9 mouse cellular contexts compared by ENCODE assay signal in the genomic region with DNA sequence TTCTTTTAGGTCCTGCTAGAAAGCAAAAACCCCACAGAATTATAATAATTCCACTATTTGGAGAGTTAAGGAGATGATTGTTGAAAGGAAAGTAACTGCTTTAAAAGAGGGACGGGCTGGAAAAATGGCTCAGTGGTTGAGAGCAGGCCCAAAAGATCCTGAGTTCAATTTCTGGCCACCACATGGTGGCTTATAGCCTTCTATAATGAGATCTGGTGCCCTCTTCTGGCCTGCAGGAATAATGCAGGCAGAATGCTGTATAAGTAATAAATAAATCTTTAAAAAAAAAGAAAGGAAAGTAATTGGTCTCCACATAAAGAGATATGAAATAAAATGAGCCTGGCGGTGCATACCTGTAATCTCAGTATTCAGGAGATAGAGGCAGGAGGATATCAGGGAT. TPM values are rescaled to one million over a fixed set of nuclear protein-coding genes. Genes with fewer than 3 reads are reported as not detected.
DNase-seq lines count a peak whose midpoint lies in the region; ATAC-seq and TF ChIP-seq lines count a peak whose summit lies in the region.
"Had no signal": no experiment of that assay in that cellular context is flagged by ENCODE, and none has a peak within 500 bp of the region (broad histone marks: within the 10 kb centered on the region; RNA-seq: fewer than 3 reads in every experiment).

No protein-coding gene starts in this region.

- no peaks in the 10 kb centered on the region for H3K27me3 ChIP-seq in limb, embryonic 14.5 days (ENCODE audit: control insufficient read depth, insufficient read depth, low read length)
- no peaks in the 10 kb centered on the region for H3K27me3 ChIP-seq in small intestine, adult 2 months (ENCODE audit: control insufficient read depth, insufficient read depth, low read length)

- no peak for ATAC-seq in limb, embryonic 14.5 days (ENCODE audit: low FRiP score, low read depth)
- ATAC-seq in erythroblast, adult 5-6 weeks (replicated peaks; ENCODE audit: low FRiP score, poor library complexity, severe bottlenecking), result no peak

- peak; percentile 49; the same call in 1 of the 2 replicates for TF ChIP-seq CTCF in brain, embryonic 14.5 days (IDR thresholded peaks at IDR 0.05; ENCODE audit: borderline replicate concordance, extremely low read depth, insufficient read depth, insufficient read length)
- peak; percentile 24; the same call in 1 of the 2 replicates for TF ChIP-seq CTCF in small intestine, adult 2 months (IDR thresholded peaks at IDR 0.05; ENCODE audit: extremely low read depth, insufficient read length, insufficient replicate concordance, low read depth, low read length)

- no peak overlapping the region for H3K9ac ChIP-seq in limb, embryonic 14.5 days (ENCODE audit: low read depth, low read length, severe bottlenecking)

- H3K36me3 ChIP-seq in limb, embryonic 14.5 days (ENCODE audit: control insufficient read depth, insufficient read depth, low read length), result 0 out of 2 replicates have a peak, but pooled peaks cover 3% of the 10 kb centered on the region
- no peaks in the 10 kb centered on the region for H3K36me3 ChIP-seq in small intestine, adult 2 months (ENCODE audit: control insufficient read depth, insufficient read depth, low read length)

- WGBS in limb, embryonic 14.5 days, result 25% methylated on average over 2 of the region's 2 CpGs
- 12% methylated on average over 2 of the region's 2 CpGs for WGBS in small intestine, adult 2 months

- no peak for TF ChIP-seq POLR2A in brain, embryonic 14.5 days (IDR thresholded peaks at IDR 0.05; ENCODE audit: borderline replicate concordance, extremely low read depth, insufficient read depth, insufficient read length, poor library complexity, severe bottlenecking)
- TF ChIP-seq POLR2A in limb, embryonic 14.5 days (IDR thresholded peaks at IDR 0.05; ENCODE audit: borderline replicate concordance, extremely low read depth, insufficient read depth, insufficient read length), result no peak
- no peak for TF ChIP-seq POLR2A in small intestine, adult 2 months (IDR thresholded peaks at IDR 0.05; ENCODE audit: low read depth, low read length)

- intact Hi-C loops in heart, postnatal 10 days (cut with DNase I), result loop anchor here (5.0 to 10.0 kb wide), 2 partner anchors 141 to 888 kb away; a partner anchor contains a TSS

- H3K27ac ChIP-seq in limb, embryonic 14.5 days (replicated peaks; ENCODE audit: low read depth, low read length), result no peak overlapping the region
- H3K27ac ChIP-seq in small intestine, adult 2 months (ENCODE audit: insufficient read depth, low read depth, low read length), result no peak overlapping the region

- 0 out of 2 replicates have a peak, but pooled peaks cover 3% of the 10 kb centered on the region for H3K4me1 ChIP-seq in limb, embryonic 14.5 days (ENCODE audit: control insufficient read depth, insufficient read depth, low read length)
- H3K4me1 ChIP-seq in small intestine, adult 2 months (ENCODE audit: control insufficient read depth, insufficient read depth, insufficient read length, low read length), result no peaks in the 10 kb centered on the region

- H3K9me3 ChIP-seq in limb, embryonic 14.5 days (ENCODE audit: control insufficient read depth, low read length), result no peaks in the 10 kb centered on the region
- H3K9me3 ChIP-seq: megakaryocyte, embryonic 14.5 days had no signal

- peak; percentile 21 to 29 for DNase-seq in left cerebral cortex, adult 18-20 months (ENCODE audit: low spot score in 2 of 2)
- no peak for DNase-seq in left cerebral cortex, adult 8-10 months (ENCODE audit: low spot score in 2 of 2)
- peak; percentile 56 for DNase-seq in ES-CJ7 (ENCODE audit: low read depth, low spot score)
- peak; percentile 56 for DNase-seq in brain, embryonic 14.5 days (ENCODE audit: low read depth)
- DNase-seq in heart, postnatal 10 days, result peak; percentile 49 to 59
- peak; percentile 73 for DNase-seq in limb, embryonic 14.5 days (ENCODE audit: low spot score)

- H3K4me2 ChIP-seq in limb, embryonic 14.5 days (replicated peaks; ENCODE audit: low read depth, low read length, severe bottlenecking), result no peak overlapping the region

- H3K4me3 ChIP-seq in limb, embryonic 14.5 days (replicated peaks; ENCODE audit: low read length), result no peak overlapping the region
- no peak overlapping the region for H3K4me3 ChIP-seq in small intestine, adult 2 months (ENCODE audit: low read depth, low read length)

RNA-seq across cellular contexts. Expression of a gene that starts 1.5 kb away (rescaled TPM):
- 10 to 100 TPM; 12.5 to 12.6 TPM for total RNA-seq in left cerebral cortex, adult 18-20 months (2021)
- 10 to 100 TPM; 12.7 to 20.2 (median 15.2) TPM for total RNA-seq in left cerebral cortex, adult 8-10 months (2022)
- polyA plus RNA-seq in brain, embryonic 14.5 days (2012; rRNA removed), result 8.2 and 11.4 TPM in 2 replicates
- total RNA-seq in heart, postnatal 10 days (2021), result 10 to 100 TPM; 40.7 to 46.4 TPM
- polyA plus RNA-seq in limb, embryonic 14.5 days (2012; rRNA removed), result 24.3 and 26.8 TPM in 2 replicates
- 55.3 and 60.1 TPM in 2 replicates for polyA plus RNA-seq in limb, embryonic 14.5 days (2014; fragmentation: Nextera tagmentation; extraction: Ambion mirVana)
- 1.6 and 2.5 TPM in 2 replicates for polyA plus RNA-seq in small intestine, adult 2 months (2012; rRNA removed)
- 15.7 and 17.5 TPM in 2 replicates for total RNA-seq in erythroblast, adult 5-6 weeks (2015; ENCODE audit: low replicate concordance)
- 15.9 and 19.8 TPM in 2 replicates for total RNA-seq in erythroblast, adult 5-6 weeks (2017; ENCODE audit: low replicate concordance)

RNA-seq across cellular contexts. Expression of a gene that starts 2.3 kb away (rescaled TPM):
- 100 to 1,000 TPM; 314 to 326 TPM for total RNA-seq in left cerebral cortex, adult 18-20 months (2021)
- 100 to 1,000 TPM; 294 to 376 (median 326) TPM for total RNA-seq in left cerebral cortex, adult 8-10 months (2022)
- polyA plus RNA-seq in brain, embryonic 14.5 days (2012; rRNA removed), result 289 and 395 TPM in 2 replicates
- total RNA-seq in heart, postnatal 10 days (2021), result 1,000 to 10,000 TPM; 1,383 to 1,437 TPM
- 241 and 276 TPM in 2 replicates for polyA plus RNA-seq in limb, embryonic 14.5 days (2012; rRNA removed)
- 371 and 402 TPM in 2 replicates for polyA plus RNA-seq in limb, embryonic 14.5 days (2014; fragmentation: Nextera tagmentation; extraction: Ambion mirVana)
- polyA plus RNA-seq in small intestine, adult 2 months (2012; rRNA removed), result 299 and 339 TPM in 2 replicates
- 56.0 and 80.1 TPM in 2 replicates for total RNA-seq in erythroblast, adult 5-6 weeks (2015; ENCODE audit: low replicate concordance)
- total RNA-seq in erythroblast, adult 5-6 weeks (2017; ENCODE audit: low replicate concordance), result 68.3 and 132 TPM in 2 replicates

RNA-seq across cellular contexts. Expression of a gene that starts 13.9 kb away (rescaled TPM):
- 1 to 10 TPM; 7.2 to 8.3 TPM for total RNA-seq in left cerebral cortex, adult 18-20 months (2021)
- total RNA-seq in left cerebral cortex, adult 8-10 months (2022), result 1 to 10 TPM; 7.1 to 8.5 (median 7.5) TPM
- 6.7 and 9.4 TPM in 2 replicates for polyA plus RNA-seq in brain, embryonic 14.5 days (2012; rRNA removed)
- total RNA-seq in heart, postnatal 10 days (2021), result 10 to 100 TPM; 12.5 to 13.5 TPM
- polyA plus RNA-seq in limb, embryonic 14.5 days (2012; rRNA removed), result 10.3 and 10.7 TPM in 2 replicates
- 30.0 and 34.6 TPM in 2 replicates for polyA plus RNA-seq in limb, embryonic 14.5 days (2014; fragmentation: Nextera tagmentation; extraction: Ambion mirVana)
- polyA plus RNA-seq in small intestine, adult 2 months (2012; rRNA removed), result 0.67 and 1.0 TPM in 2 replicates
- 4.0 and 5.6 TPM in 2 replicates for total RNA-seq in erythroblast, adult 5-6 weeks (2015; ENCODE audit: low replicate concordance)
- total RNA-seq in erythroblast, adult 5-6 weeks (2017; ENCODE audit: low replicate concordance), result 7.3 and 9.1 TPM in 2 replicates

Comparison
In these comparisons a context has a peak if more than half of its experiments do, and no peak if none do; other contexts are left out.
1. DNase-seq: peak in left cerebral cortex, adult 18-20 months (2 of 2), ES-CJ7 (single experiment), brain, embryonic 14.5 days (single experiment), heart, postnatal 10 days (2 of 2) and limb, embryonic 14.5 days (single experiment); none in left cerebral cortex, adult 8-10 months (0 of 2).